Mouse (Mus musculus): Measurements from ENCODE around the gene Unc93b1. TPM values are rescaled to one million over a fixed set of nuclear protein-coding genes. Genes with fewer than 3 reads are reported as not detected.
"Not testable (repeated sequence)": the region's sequence is repeated elsewhere in the genome, so short reads cannot be mapped to it uniquely, and the experiment has no call there.

Gene Unc93b1
- total and polyA plus RNA-seq, 2 experiments from 2014 or later = 16.3 to 19.9 TPM

- no peaks in the 10 kb centered on the region for H3K4me1 ChIP-seq (ENCODE audit: insufficient read depth, low read length)
- TF ChIP-seq CTCF (IDR thresholded peaks at IDR 0.05; ENCODE audit: low read depth) = no peak
- ATAC-seq = no peak
- 54% methylated on average over 1 of the region's 1 CpGs for WGBS
- no peaks in the 10 kb centered on the region for H3K9me3 ChIP-seq (ENCODE audit: low read length)
- DNase-seq (ENCODE audit: low spot score) = no peak
- no peak overlapping the region for H3K9ac ChIP-seq (replicated peaks; ENCODE audit: low read length)
- no peak overlapping the region for H3K27ac ChIP-seq
- no peaks in the 10 kb centered on the region for H3K36me3 ChIP-seq (ENCODE audit: insufficient read depth, low read length)
- H3K4me2 ChIP-seq (ENCODE audit: low read depth, low read length) = no peak overlapping the region
- H3K4me3 ChIP-seq (ENCODE audit: low read length) = no peak overlapping the region
- no peaks in the 10 kb centered on the region for H3K27me3 ChIP-seq (ENCODE audit: insufficient read depth, low read length)
These were observed 17.1 kb downstream of the Unc93b1 start for GRCm38 (mm10) chr19:3952099-3952498.

GRCm38 (mm10) chr19:3955033-3955432 is 20.0 kb downstream of the Unc93b1 start:
- no peak overlapping the region for H3K9ac ChIP-seq (replicated peaks; ENCODE audit: low read length)
- TF ChIP-seq CTCF (IDR thresholded peaks at IDR 0.05; ENCODE audit: low read depth) = no peak
- no peak for ATAC-seq
- 74% methylated on average over 3 of the region's 3 CpGs for WGBS
- no peaks in the 10 kb centered on the region for H3K36me3 ChIP-seq (ENCODE audit: insufficient read depth, low read length)
- H3K27ac ChIP-seq = no peak overlapping the region
- H3K4me2 ChIP-seq (ENCODE audit: low read depth, low read length) = no peak overlapping the region
- no peaks in the 10 kb centered on the region for H3K27me3 ChIP-seq (ENCODE audit: insufficient read depth, low read length)
- no peaks in the 10 kb centered on the region for H3K4me1 ChIP-seq (ENCODE audit: insufficient read depth, low read length)
- no peak overlapping the region for H3K4me3 ChIP-seq (ENCODE audit: low read length)
- DNase-seq (ENCODE audit: low spot score) = no peak
- H3K9me3 ChIP-seq (ENCODE audit: low read length) = no peaks in the 10 kb centered on the region

GRCm38 (mm10) chr19:3955804-3956203 is 20.8 kb downstream of the Unc93b1 start:
- Histone ChIP-seq H3K27me3 (ENCODE audit: insufficient read depth, low read length) (no peaks in the 10 kb centered on the region), H3K36me3 (ENCODE audit: insufficient read depth, low read length) (no peaks in the 10 kb centered on the region), H3K9me3 (ENCODE audit: low read length) (no peaks in the 10 kb centered on the region), H3K4me2 (ENCODE audit: low read depth, low read length) (no peak overlapping the region), H3K9ac (replicated peaks; ENCODE audit: low read length) (no peak overlapping the region), H3K27ac (no peak overlapping the region), H3K4me3 (ENCODE audit: low read length) (no peak overlapping the region), H3K4me1 (ENCODE audit: insufficient read depth, low read length) (no peaks in the 10 kb centered on the region)
- TF ChIP-seq CTCF (IDR thresholded peaks at IDR 0.05; ENCODE audit: low read depth) = no peak
- no peak for DNase-seq (ENCODE audit: low spot score)
- ATAC-seq = no peak
- 53% methylated on average over 4 of the region's 4 CpGs for WGBS

DNA sequence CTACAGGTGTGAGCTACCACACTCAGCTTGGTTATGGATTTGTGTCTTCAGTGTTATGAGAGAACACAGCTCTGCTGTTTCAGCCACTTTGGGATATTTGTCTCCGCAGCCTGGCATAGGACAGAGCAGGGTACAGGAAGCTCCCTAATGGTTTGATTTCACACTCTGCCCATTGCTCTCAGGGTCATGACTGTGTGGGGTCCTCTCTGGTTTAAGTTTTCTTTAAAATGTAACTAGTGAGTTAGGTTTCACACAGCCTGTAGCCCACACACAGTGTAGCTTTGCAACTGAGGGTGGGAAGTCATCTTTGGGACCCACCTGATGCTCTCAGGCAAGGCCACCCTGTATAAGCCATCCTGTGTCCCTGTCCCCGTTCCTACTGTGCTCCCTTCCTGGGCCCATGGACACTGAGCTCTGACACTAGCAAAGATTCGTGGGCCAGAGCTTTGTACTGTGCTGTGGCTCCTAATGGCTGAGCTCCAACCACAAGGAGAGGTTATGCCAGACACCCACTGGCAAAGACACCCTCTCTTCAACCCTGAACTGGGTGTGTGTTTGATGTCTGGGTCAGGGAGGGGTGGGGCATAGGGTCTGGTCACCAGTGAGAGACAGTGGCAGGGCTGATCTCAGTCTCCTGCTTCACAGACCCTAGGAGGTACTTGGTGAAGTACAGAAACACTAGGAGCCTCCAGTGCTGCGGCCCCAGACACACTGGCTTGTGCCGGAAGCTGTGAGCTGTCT is 22.5 kb downstream of the Unc93b1 start:
- H3K4me2 ChIP-seq (ENCODE audit: low read depth, low read length); H3K9ac ChIP-seq (replicated peaks; ENCODE audit: low read length); H3K36me3 ChIP-seq (ENCODE audit: insufficient read depth, low read length); DNase-seq (ENCODE audit: low spot score); H3K4me1 ChIP-seq (ENCODE audit: insufficient read depth, low read length); ATAC-seq; H3K9me3 ChIP-seq (ENCODE audit: low read length); H3K4me3 ChIP-seq (ENCODE audit: low read length); H3K27me3 ChIP-seq (ENCODE audit: insufficient read depth, low read length); H3K27ac ChIP-seq: not testable (repeated sequence)
- 72% methylated on average over 5 of the region's 5 CpGs for WGBS

DNA sequence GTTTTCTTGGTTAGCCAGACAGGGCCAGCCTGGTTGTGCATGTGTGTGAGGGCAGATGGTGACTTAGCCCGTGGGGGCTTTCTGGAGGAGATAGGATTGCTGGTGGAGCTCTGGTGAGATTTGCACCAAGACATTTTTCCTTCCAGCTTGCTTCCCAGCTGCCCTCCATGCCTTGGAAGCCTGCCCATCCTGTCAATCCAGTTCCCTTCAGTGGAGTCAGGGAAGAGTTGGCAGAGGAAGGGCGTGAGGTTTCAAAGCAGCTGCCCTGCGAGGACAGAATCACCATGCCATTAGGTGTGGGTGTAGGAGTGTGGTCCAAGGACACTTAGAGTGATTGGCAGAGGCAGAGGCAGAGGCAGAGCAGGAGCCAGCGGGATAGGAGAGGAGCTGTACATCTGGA is 23.5 kb downstream of the Unc93b1 start, which contains the start of gene Aldh3b3:
Aldh3b3 (plus strand) TSS at position 176 of the 400 bp plus-strand sequence.
- Histone ChIP-seq H3K4me1 (ENCODE audit: insufficient read depth, low read length) (no peaks in the 10 kb centered on the region), H3K9ac (replicated peaks; ENCODE audit: low read length) (no peak within 1 kb of the TSS), H3K4me2 (ENCODE audit: low read depth, low read length) (no peak within 1 kb of the TSS), H3K4me3 (ENCODE audit: low read length) (no peak within 1 kb of the TSS), H3K27ac (no peak within 1 kb of the TSS), H3K9me3 (ENCODE audit: low read length) (no peaks in the 10 kb centered on the region), H3K36me3 (ENCODE audit: insufficient read depth, low read length) (no peaks in the 10 kb centered on the region), H3K27me3 (ENCODE audit: insufficient read depth, low read length) (no peaks in the 10 kb centered on the region)
- TF ChIP-seq CTCF (IDR thresholded peaks at IDR 0.05; ENCODE audit: low read depth) = no peak
- DNase-seq (ENCODE audit: low spot score) = peak; percentile 47
- 52% methylated on average over 4 of the region's 4 CpGs for WGBS
- ATAC-seq = peak; percentile 24; the same call in 1 of the 2 replicates

DNA sequence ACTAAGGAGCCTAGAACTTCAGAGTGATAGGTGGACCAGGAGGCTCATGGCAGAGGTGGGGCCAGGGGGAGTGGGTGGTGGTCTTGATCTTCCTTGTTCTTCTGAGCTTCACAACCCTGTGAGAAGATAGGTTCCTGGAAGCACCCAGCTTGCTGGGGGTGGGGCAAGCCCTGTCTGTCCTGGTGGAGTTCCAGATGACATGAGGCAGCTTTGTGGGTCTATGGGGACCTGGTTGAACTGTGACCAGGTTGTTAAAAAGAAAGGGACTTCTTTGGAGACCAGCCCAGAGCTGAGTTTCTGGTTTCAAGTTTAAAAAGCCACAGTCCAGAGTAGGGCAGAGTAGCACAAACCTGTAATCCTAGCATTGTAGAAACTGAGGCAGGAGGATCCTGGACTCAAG is 24.0 kb downstream of the Unc93b1 start:
- TF ChIP-seq CTCF (IDR thresholded peaks at IDR 0.05; ENCODE audit: low read depth) = no peak
- no peaks in the 10 kb centered on the region for H3K36me3 ChIP-seq (ENCODE audit: insufficient read depth, low read length)
- DNase-seq (ENCODE audit: low spot score) (no peak), ATAC-seq (no peak)
- H3K4me2 ChIP-seq (ENCODE audit: low read depth, low read length) = no peak overlapping the region
- H3K27me3 ChIP-seq (ENCODE audit: insufficient read depth, low read length) = no peaks in the 10 kb centered on the region
- H3K4me3 ChIP-seq (ENCODE audit: low read length) = no peak overlapping the region
- no peak overlapping the region for H3K9ac ChIP-seq (replicated peaks; ENCODE audit: low read length)
- H3K27ac ChIP-seq = no peak overlapping the region
- no peaks in the 10 kb centered on the region for H3K4me1 ChIP-seq (ENCODE audit: insufficient read depth, low read length)
- H3K9me3 ChIP-seq (ENCODE audit: low read length) = no peaks in the 10 kb centered on the region

DNA sequence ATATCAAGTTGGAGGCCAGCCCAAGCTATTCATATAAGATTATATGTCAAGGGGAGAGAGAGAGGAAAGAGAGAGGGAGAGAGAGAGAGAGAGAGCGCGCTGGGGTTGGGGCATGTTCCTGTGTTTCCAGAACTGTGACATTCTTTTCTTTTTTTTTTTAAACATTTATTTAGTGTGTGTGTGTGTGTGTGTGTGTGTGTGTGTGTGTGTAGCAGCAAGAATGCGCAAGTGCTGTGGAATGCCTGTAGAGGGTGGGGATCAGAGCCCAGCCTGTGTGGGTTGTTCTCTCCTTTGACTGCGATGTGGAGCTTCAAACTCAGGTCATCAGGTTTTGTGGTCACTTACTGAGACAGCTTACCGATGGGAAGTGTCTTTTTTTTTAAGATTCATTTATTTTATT is 25.2 kb downstream of the Unc93b1 start:
- Histone ChIP-seq H3K4me3 (ENCODE audit: low read length) (no peak overlapping the region), H3K36me3 (ENCODE audit: insufficient read depth, low read length) (no peaks in the 10 kb centered on the region), H3K9me3 (ENCODE audit: low read length) (no peaks in the 10 kb centered on the region), H3K27me3 (ENCODE audit: insufficient read depth, low read length) (no peaks in the 10 kb centered on the region), H3K9ac (replicated peaks; ENCODE audit: low read length) (no peak overlapping the region), H3K4me1 (ENCODE audit: insufficient read depth, low read length) (no peaks in the 10 kb centered on the region), H3K27ac (no peak overlapping the region), H3K4me2 (ENCODE audit: low read depth, low read length) (no peak overlapping the region)
- DNase-seq (ENCODE audit: low spot score) (no peak), ATAC-seq (no peak)
- TF ChIP-seq CTCF (IDR thresholded peaks at IDR 0.05; ENCODE audit: low read depth) = no peak
- WGBS = 87% methylated on average over 5 of the region's 5 CpGs

GRCm38 (mm10) chr19:3961805-3962204 is 26.8 kb downstream of the Unc93b1 start:
- H3K9ac ChIP-seq (replicated peaks; ENCODE audit: low read length); ATAC-seq; H3K4me2 ChIP-seq (ENCODE audit: low read depth, low read length); H3K27me3 ChIP-seq (ENCODE audit: insufficient read depth, low read length); H3K4me1 ChIP-seq (ENCODE audit: insufficient read depth, low read length); H3K36me3 ChIP-seq (ENCODE audit: insufficient read depth, low read length); DNase-seq (ENCODE audit: low spot score); H3K27ac ChIP-seq; H3K9me3 ChIP-seq (ENCODE audit: low read length); H3K4me3 ChIP-seq (ENCODE audit: low read length): not testable (repeated sequence)
- WGBS = 62% methylated on average over 6 of the region's 6 CpGs

Data from hindbrain, postnatal 0 days (tissue).